Comparison of ENCODE assay signal across 17 mouse cellular contexts in genomic region chr3:81162129-81162528, GRCm38 (mm10).
"Had no signal": no experiment of that assay in that cellular context is flagged by ENCODE, and none has a peak within 500 bp of the region (broad histone marks: within the 10 kb centered on the region; RNA-seq: fewer than 3 reads in every experiment).

No protein-coding gene starts in this region.

- H3K27me3 ChIP-seq: liver, embryonic 15.5 days; lung, embryonic 15.5 days; megakaryocyte, embryonic 14.5 days; midbrain, embryonic 13.5 days; neural tube, embryonic 12.5 days had no signal

- H3K4me1 ChIP-seq: liver, embryonic 15.5 days; lung, embryonic 15.5 days; megakaryocyte, embryonic 14.5 days; midbrain, embryonic 13.5 days; neural tube, embryonic 12.5 days had no signal

- H3K4me3 ChIP-seq: liver, embryonic 15.5 days; lung, embryonic 15.5 days; megakaryocyte, embryonic 14.5 days; midbrain, embryonic 13.5 days; neural tube, embryonic 12.5 days had no signal

- H3K36me3 ChIP-seq: liver, embryonic 15.5 days; lung, embryonic 15.5 days; midbrain, embryonic 13.5 days; neural tube, embryonic 12.5 days had no signal

- H3K27ac ChIP-seq: liver, embryonic 15.5 days; lung, embryonic 15.5 days; macrophage; midbrain, embryonic 13.5 days; neural tube, embryonic 12.5 days had no signal

- H3K4me2 ChIP-seq: liver, embryonic 15.5 days; lung, embryonic 15.5 days; midbrain, embryonic 11.5 days; midbrain, embryonic 13.5 days; neural tube, embryonic 12.5 days had no signal

- DNase-seq: liver, postnatal 0 days; lung, adult 2 months; lung, postnatal 14 days; lung, postnatal 36 days; right cerebral cortex, postnatal 25 days; right cerebral cortex, postnatal 4 days; spleen, adult 18-20 months; thymus, adult 18-20 months; thymus, postnatal 14 days; thymus, postnatal 36 days had no signal
